Mouse (Mus musculus): Measurements from ENCODE around the gene Wwox.

GRCm38 (mm10) chr8:115159208-115159607 is 719.8 kb downstream of the Wwox start:
- TF ChIP-seq POLR2A (IDR thresholded peaks at IDR 0.05; ENCODE audit: insufficient read depth, low read length): no peak
- TF ChIP-seq CTCF (IDR thresholded peaks at IDR 0.05; ENCODE audit: low read depth, low read length): no peak
- TF ChIP-seq EP300 (IDR thresholded peaks at IDR 0.05; ENCODE audit: insufficient read depth, low read depth, low read length): no peak

Data from ES-Bruce4 (cell line).